Mouse (Mus musculus) right cerebral cortex, adult 18-20 months (tissue): ENCODE data around the gene Zfp652.
"Not testable (repeated sequence)": the region's sequence is repeated elsewhere in the genome, so short reads cannot be mapped to it uniquely, and the experiment has no call there.

ENCODE experiments used
- DNase-seq: peaks from one replicate; pipeline ENCODE4 v3.0.0; 2022; ENCODE audit warnings: mixed read lengths

The Zfp652 gene

DNA sequence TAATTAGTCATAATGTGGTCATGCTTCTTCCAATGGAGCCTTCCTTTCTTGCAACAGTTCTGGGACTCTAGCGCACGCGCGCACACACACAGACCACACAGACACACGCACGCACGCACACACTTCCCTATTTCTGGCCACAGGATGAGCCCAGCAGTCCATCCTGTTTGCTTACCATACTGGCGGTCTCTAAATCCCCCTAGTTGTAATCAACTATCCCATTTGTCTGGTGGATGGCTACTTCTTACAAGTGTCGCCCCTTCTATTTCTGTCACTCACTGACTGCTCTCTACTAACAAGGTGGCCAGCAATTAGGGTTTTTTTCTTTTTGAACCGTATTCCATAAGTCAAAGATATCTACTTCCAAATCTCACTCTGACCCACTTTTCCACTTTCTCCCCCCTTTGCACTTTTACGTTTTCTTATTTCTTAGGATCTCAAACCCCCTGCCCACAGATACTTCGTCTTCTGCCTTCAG, 349 bp upstream of the Zfp652 start:
- peak; percentile 30 for DNase-seq

DNA sequence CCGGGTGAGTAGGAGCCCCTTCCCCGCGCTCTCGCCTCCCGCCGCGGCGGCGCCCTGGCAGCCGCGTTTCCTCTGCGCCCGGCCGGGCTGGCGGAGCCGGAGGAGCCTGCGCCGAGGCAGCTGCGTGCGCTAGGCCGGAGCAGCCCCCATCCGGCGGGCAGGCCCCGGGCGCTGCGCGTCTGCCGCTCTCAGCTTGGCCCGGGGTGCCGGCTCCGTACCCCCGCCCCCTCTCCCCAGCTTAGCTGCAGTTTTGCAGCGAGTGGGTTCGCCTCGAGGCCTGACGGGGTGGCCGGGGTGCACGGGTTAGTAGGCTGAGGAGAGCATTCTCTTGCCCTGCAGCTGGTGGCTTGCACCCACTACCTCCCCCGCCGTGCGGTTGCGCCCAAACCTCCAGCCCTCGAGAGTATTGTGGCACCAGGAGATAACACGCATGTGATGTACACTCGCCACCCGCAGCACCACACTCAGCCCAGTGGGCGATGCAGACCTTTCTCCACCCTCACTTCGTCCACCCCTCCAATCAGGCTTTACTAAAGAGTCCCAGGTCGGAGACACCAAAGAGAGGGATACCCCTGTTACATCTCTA, 845 bp downstream of the Zfp652 start:
- DNase-seq: peak; percentile 48

GRCm38 (mm10) chr11:95713811-95714241, 1.4 kb downstream of the Zfp652 start:
- DNase-seq: no peak

- no peak for DNase-seq
Observed at GRCm38 (mm10) chr11:95714411-95714810, 1.9 kb downstream of the Zfp652 start.

GRCm38 (mm10) chr11:95716136-95716535, 3.7 kb downstream of the Zfp652 start:
- DNase-seq: peak; percentile 15

- no peak for DNase-seq
Observed at GRCm38 (mm10) chr11:95719356-95719755, 6.9 kb downstream of the Zfp652 start.

DNA sequence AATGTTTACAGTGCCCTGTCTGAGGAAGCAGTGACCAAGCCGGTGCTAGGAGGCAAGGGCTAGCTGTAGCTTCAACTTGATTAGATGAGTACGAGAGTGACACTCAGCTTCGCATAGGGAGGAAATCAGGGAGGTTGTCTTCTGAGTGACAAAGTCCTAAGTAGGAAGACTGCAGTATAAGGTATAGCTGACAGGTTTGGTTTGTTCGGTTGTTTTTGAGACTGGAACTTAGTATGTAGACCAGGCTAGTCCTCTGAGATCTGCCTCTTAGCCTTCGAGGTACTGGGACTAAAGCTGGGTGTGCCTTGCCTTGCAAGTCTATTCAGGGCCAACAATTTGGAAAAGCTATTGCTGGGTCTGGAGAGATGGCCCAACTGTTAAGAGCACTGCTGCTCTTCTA, 10.8 kb downstream of the Zfp652 start, which contains the start of gene B130006D01Rik:
B130006D01Rik (plus strand) TSS at position 301 of the 400 bp plus-strand sequence.
- no peak for DNase-seq

GRCm38 (mm10) chr11:95724466-95724865, 12.0 kb downstream of the Zfp652 start:
- DNase-seq: no peak

GRCm38 (mm10) chr11:95726156-95726555, 13.7 kb downstream of the Zfp652 start:
- DNase-seq: no peak

DNA sequence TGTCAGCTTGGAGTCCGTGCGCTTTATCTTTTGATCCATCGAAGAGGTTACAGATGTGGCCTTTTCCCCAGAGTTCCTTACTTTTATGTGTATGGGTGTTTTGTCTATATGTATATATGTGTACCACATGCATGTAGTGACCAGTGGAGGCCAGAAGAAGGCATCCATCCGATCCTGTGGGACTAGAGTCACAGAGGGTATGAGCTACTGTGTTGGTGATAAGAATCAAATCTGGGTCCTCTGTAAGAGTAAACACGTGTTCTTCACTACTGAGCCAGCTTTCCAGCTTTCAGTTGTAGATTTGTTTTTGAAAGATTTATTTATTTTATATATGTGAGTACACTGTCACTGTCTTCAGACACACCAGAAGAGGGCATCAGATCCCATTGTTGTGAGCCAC, 15.5 kb downstream of the Zfp652 start:
- no peak for DNase-seq

DNA sequence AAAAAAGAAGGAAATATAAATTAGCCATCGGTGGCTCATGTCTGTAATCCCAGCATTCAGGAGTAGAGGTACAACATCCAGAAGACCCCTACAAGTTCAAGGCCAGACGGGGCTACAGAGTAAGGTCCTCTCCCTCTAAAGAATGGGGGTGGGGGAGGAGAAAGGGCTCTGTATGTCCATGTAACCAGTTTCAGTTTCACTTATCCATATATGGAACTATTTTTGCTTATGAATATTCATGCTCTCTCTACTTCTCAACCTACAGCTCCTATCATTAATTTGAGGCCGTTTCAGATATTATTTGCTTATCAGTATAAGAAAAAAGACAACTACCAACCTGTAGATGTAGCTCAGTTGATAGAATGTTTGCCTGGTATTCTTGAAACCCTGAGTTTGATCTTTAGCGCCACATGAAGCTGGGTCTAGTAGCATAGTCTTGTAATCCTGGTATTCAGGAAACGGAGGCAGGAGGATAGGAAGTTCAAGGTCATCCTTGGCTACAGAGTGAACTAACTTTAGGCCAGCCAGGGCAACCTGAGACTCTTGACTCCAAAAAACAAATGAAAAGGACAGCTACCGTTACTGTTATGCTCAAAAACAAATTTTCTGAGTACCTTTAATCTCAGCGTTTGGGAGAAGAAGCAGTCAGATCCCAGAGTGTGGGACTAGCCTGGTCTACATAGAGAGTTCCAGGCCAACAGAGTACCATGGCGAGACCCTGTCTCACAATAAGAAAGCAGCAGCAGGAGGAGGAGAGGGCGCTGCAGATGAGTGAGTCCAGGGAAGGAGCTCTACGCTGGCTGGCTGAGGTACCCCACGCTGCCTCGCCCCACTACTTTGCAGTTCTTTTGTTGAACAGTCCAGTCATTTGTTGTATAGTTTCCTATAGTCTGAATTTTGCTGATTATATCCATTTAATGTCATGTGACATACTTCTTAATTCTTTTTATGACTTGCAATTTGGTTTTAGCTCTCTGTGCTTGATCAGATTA, 16.7 kb downstream of the Zfp652 start:
- no peak for DNase-seq

- no peak for DNase-seq
Observed at GRCm38 (mm10) chr11:95734485-95734884, 22.0 kb downstream of the Zfp652 start.

GRCm38 (mm10) chr11:95737811-95738210, 25.3 kb downstream of the Zfp652 start:
- no peak for DNase-seq

DNA sequence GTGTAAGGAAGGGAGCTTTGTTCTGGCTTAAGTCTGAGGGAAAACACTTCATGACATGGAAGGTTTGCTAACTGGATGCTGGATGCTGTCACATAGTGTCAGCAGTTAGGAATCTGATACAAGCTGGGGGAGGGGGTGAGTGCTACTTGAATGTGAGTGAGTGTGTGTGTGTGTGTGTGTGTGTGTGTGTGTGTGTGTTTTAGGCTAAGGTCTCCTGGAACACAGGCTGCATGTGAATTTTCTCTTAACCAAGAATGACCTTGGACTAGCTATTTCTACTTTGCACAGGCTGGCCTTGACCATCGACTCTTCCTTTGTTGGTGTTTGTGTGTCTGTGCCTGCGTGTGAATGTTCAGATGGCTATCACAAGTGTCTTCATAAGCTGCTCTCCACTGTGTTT, 32.0 kb downstream of the Zfp652 start:
- DNase-seq: no peak

DNA sequence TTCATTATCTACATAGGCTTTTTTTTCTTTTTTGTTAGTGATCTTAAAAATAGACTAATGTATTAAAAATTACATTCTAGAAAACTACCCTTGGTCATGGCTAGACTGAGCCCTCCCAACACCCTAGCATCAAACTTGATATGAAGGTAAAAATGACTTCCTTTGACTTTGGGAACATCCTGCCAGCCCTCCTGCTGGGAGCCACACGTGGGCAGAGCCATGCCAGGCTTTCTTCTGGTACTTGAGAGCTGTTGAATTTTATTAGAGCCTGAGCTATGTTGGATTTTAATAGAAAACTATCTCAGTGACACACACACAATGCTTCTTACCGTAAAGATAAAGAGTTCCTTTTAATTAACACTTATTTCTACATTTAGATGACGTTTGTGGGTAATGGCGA, 34.3 kb downstream of the Zfp652 start:
- DNase-seq: no peak

GRCm38 (mm10) chr11:95748331-95748730, 35.9 kb downstream of the Zfp652 start:
- no peak for DNase-seq

GRCm38 (mm10) chr11:95749619-95750018, 37.1 kb downstream of the Zfp652 start:
- no peak for DNase-seq

- peak; percentile 58 for DNase-seq
Observed at GRCm38 (mm10) chr11:95750995-95751394, 38.5 kb downstream of the Zfp652 start.

- DNase-seq: not testable (repeated sequence)
Observed at GRCm38 (mm10) chr11:95755137-95755536, 42.7 kb downstream of the Zfp652 start.

- no peak for DNase-seq
Observed at GRCm38 (mm10) chr11:95760521-95760920, 48.0 kb downstream of the Zfp652 start.

- DNase-seq: no peak
Observed at GRCm38 (mm10) chr11:95762996-95763395, 50.5 kb downstream of the Zfp652 start.

- DNase-seq: no peak
Observed at GRCm38 (mm10) chr11:95764806-95765205, 52.3 kb downstream of the Zfp652 start.

- DNase-seq: no peak
Observed at GRCm38 (mm10) chr11:95765334-95765733, 52.9 kb downstream of the Zfp652 start.

- no peak for DNase-seq
Observed at GRCm38 (mm10) chr11:95768244-95768643, 55.8 kb downstream of the Zfp652 start.
